Mouse (Mus musculus) CH12.LX (cell line): ENCODE results near the gene Acvrl1.

Source experiments
- CTCF ChIP-seq, 2 experiments: IDR thresholded peaks in 1 of 2; conservative IDR thresholded peaks in 1 of 2; 2 replicates each; pipeline ENCODE4 v1.5.1; 2011 to 2012; ENCODE audit warnings: low read depth in 2 of 2, low read length in 2 of 2, improper control_type of control experiment in 1 of 2, inconsistent platforms in 1 of 2, mild to moderate bottlenecking in 1 of 2, moderate library complexity in 1 of 2
- E2F4 ChIP-seq: IDR thresholded peaks from 2 replicates; pipeline ENCODE4 v1.6.1; 2011; ENCODE audit warnings: low read depth, low read length, improper control_type of control experiment; ENCODE audit not compliant: insufficient replicate concordance
- JUND ChIP-seq: conservative IDR thresholded peaks from 2 replicates; pipeline ENCODE4 v1.6.1; 2011; ENCODE audit warnings: low read depth, low read length, improper control_type of control experiment
- MEF2A ChIP-seq: IDR thresholded peaks from 2 replicates; pipeline ENCODE4 v1.6.1; 2014; ENCODE audit warnings: low read depth, mild to moderate bottlenecking, inconsistent platforms, low read length, improper control_type of control experiment, borderline replicate concordance
- MYC ChIP-seq: IDR thresholded peaks from 2 replicates; pipeline ENCODE4 v1.6.1; 2011; ENCODE audit warnings: low read depth, mild to moderate bottlenecking, improper control_type of control experiment, low read length
- POLR2A ChIP-seq: IDR thresholded peaks from 2 replicates; pipeline ENCODE4 v1.6.1; 2011; ENCODE audit warnings: low read depth, mild to moderate bottlenecking, improper control_type of control experiment, low read length
- RAD21 ChIP-seq: IDR thresholded peaks from 2 replicates; pipeline ENCODE4 v1.6.1; 2011; ENCODE audit warnings: low read depth, mild to moderate bottlenecking, low read length, improper control_type of control experiment, moderate library complexity

DNA sequence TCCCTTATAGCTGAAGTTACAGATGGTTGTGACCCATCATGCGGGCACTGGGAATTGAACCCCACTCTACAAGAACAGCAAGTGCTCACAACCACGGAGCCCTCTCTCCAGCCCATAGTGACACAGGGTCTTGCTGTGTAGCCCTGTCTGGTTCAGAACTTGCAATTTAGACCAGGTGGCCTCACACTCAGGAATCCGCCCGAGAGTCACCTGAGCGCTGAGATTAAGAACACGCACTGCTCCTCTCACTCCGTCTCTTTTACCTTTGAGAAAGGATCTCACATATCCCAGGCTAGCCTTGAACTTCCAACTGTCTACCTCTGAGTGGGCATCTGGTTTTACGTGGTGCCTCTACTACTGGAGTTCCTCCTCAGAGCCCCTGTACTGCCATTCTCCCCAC is 56.0 kb downstream of the Acvrl1 start:
- TF ChIP-seq CTCF (conservative IDR thresholded peaks at IDR 0.05 in 1 of 2, IDR thresholded peaks at IDR 0.05 in 1 of 2; ENCODE audit: low read depth in 2 of 2, low read length in 2 of 2), result no peak
- no peak for TF ChIP-seq JUND
- no peak for TF ChIP-seq POLR2A
- TF ChIP-seq MEF2A, result no peak
- TF ChIP-seq MYC, result no peak
- TF ChIP-seq E2F4, result no peak
- no peak for TF ChIP-seq RAD21
